Mouse (Mus musculus) heart, adult 2 months (tissue): Measurements from ENCODE around the gene Dgat2.

Experiments used
- CTCF ChIP-seq: fragments of 200-600 bp; IDR thresholded peaks from 2 replicates; pipeline ENCODE4 v1.8.1; 2022; ENCODE audit warnings: antibody characterized with exemption, mild to moderate bottlenecking, moderate library complexity
- EP300 ChIP-seq: fragments of 200-500 bp; IDR thresholded peaks from 2 replicates; pipeline ENCODE4 v1.6.1; 2011; ENCODE audit warnings: low read depth, low read length, control low read depth; ENCODE audit not compliant: insufficient read depth
- POLR2A ChIP-seq: fragments of 200-500 bp; IDR thresholded peaks from 2 replicates; pipeline ENCODE4 v1.6.1; 2011; ENCODE audit warnings: mild to moderate bottlenecking, low read depth, low read length, control low read depth; ENCODE audit not compliant: insufficient read depth

DNA sequence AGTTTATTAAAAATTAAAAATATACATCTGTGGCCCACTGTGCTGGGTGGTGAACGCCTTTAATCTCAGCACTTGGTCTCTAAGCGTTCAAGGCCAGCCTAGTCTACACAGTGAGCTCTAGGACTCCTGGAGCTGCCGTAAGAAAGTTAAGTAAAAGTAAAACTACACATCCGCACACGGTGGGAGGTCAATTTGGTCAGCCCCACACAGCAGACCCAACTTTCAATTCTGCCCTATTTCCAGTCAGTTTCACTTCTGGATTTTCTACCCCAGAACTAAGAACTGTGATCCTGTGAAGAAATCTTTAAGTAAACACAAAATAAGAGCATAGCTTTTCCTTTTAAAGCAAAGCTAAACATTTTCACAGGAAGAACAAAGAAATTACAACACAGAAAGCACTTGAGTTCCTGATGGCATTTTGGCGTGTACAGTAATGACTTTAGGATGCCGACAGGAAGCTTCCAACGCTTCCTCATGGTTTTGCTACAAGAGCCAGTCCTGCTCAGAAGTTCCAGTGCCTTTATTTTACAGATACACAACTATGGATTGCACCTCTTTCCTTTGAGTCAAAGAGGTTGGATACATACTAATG is 48.6 kb downstream of the Dgat2 start:
- TF ChIP-seq EP300 (no peak), CTCF (no peak), POLR2A (no peak)
